Mouse (Mus musculus) limb, embryonic 14.5 days (tissue): ENCODE data around the gene Dapp1. TPM values are rescaled to one million over a fixed set of nuclear protein-coding genes. Genes with fewer than 3 reads are reported as not detected.
A peak's percentile ranks its signal among the peaks of the same experiment; 100 is the strongest.

Experiments
- ATAC-seq: fragments of 200-750 bp; cut with Nextera tagmentation; 2 replicates; pipeline ENCODE4 v1.8.0; 2017; ENCODE audit warnings: low read depth, moderate number of reproducible peaks, moderate TSS enrichment; ENCODE audit not compliant: low FRiP score
- DNase-seq: peaks from one replicate; pipeline ENCODE4 v3.0.0-alpha.2; 2015; ENCODE audit warnings: low spot score
- H3K27ac ChIP-seq: fragments of 300-500 bp; sonication (generic); replicated peaks from 2 replicates; pipeline ENCODE4 v1.5.1; 2014; ENCODE audit warnings: low read depth, mild to moderate bottlenecking, low read length, moderate library complexity, mixed read lengths
- H3K27me3 ChIP-seq: fragments of 300-500 bp; sonication (generic); 2 replicates; pipeline ENCODE4 v1.6.1; 2014; ENCODE audit warnings: low read length, mixed read lengths; ENCODE audit not compliant: control insufficient read depth, insufficient read depth
- H3K36me3 ChIP-seq: fragments of 300-500 bp; sonication (generic); 2 replicates; pipeline ENCODE4 v1.6.1; 2014; ENCODE audit warnings: mild to moderate bottlenecking, low read length, moderate library complexity, mixed read lengths; ENCODE audit not compliant: control insufficient read depth, insufficient read depth
- H3K4me1 ChIP-seq: fragments of 300-500 bp; sonication (generic); 2 replicates; pipeline ENCODE4 v1.6.1; 2014; ENCODE audit warnings: antibody characterized with exemption, low read length, mixed read lengths; ENCODE audit not compliant: control insufficient read depth, insufficient read depth
- H3K4me2 ChIP-seq: fragments of 300-500 bp; sonication (generic); replicated peaks from 2 replicates; pipeline ENCODE4 v1.6.1; 2014; ENCODE audit warnings: low read depth, mild to moderate bottlenecking, low read length, moderate library complexity; ENCODE audit not compliant: severe bottlenecking
- H3K4me3 ChIP-seq: fragments of 300-500 bp; sonication (generic); replicated peaks from 2 replicates; pipeline ENCODE4 v1.5.1; 2014; ENCODE audit warnings: low read length
- H3K9ac ChIP-seq: fragments of 300-500 bp; sonication (generic); 2 replicates; pipeline ENCODE4 v1.6.1; 2014; ENCODE audit warnings: mild to moderate bottlenecking, low read depth, low read length, moderate library complexity; ENCODE audit not compliant: severe bottlenecking
- H3K9me3 ChIP-seq: fragments of 300-500 bp; sonication (generic); 2 replicates; pipeline ENCODE4 v1.6.1; 2016; ENCODE audit warnings: low read length; ENCODE audit not compliant: control insufficient read depth
- POLR2A ChIP-seq: fragments of 200-500 bp; IDR thresholded peaks from 2 replicates; pipeline ENCODE4 v1.8.0; 2012; ENCODE audit warnings: inconsistent platforms, mild to moderate bottlenecking, moderate library complexity, borderline replicate concordance; ENCODE audit not compliant: insufficient read depth, insufficient read length; ENCODE audit errors: extremely low read depth
- WGBS: fragments of 180-500 bp; shearing (Covaris S2); extraction: QIAGEN DNeasy Blood & Tissue Kit; methylation state at CpG from one replicate; pipeline ENCODE4 v1.1.7; 2014; 5-methylcytosine and 5-hydroxymethylcytosine counted together
- polyA plus RNA-seq, 2 experiments: library from polyadenylated mRNA; depleted of rRNA in 1 of 2; stranded (reverse) in 1 of 2; unstranded in 1 of 2; fragments of >200 nt; fragmentation: Nextera tagmentation in 1 of 2; extraction: Ambion mirVana in 1 of 2; gene quantifications; 2 replicates each; pipeline versions ENCODE4 v1.2.1 to v1.2.3; 2012 to 2014

Dapp1 gene
- polyA plus RNA-seq, 2 experiments, result 5.4 to 6.0 TPM

DNA sequence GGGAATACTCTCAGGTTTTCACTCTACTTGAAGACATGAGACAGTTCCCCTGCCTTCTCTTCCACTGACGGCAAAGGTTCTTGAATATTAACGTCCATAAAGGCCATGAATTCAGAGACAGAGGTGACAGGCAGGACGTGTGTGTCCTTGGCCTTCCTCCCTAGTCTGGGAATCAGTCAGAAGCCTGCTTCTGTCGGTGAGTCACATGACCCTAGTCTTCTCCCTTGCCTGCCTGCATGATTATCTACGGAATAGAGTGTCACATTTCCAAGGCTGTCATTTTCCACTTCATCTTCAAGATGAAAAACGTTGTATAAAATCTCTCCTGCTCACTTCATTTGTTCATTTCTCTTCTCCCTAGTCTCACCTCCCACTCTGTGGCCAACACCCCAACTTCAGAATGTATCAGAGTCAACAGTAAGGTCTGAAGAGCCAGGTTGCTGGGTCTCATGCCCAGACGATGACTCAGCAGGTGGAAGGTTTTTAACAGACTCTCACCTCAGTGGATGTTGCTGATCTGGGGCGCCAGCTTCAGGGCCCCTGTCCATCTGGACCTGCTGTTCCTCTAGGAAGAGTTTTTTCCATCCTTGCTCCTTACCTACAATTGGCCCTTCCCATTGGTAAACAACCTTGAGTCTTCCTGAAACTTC is 19.5 kb downstream of the Dapp1 start:
- Histone ChIP-seq H3K27me3 (no peaks in the 10 kb centered on the region), H3K9ac (no peak overlapping the region), H3K4me1 (no peaks in the 10 kb centered on the region), H3K9me3 (no peaks in the 10 kb centered on the region), H3K4me3 (no peak overlapping the region), H3K27ac (no peak overlapping the region), H3K36me3 (no peaks in the 10 kb centered on the region), H3K4me2 (no peak overlapping the region)
- DNase-seq (no peak), ATAC-seq (no peak)
- TF ChIP-seq POLR2A, result no peak
- WGBS, result 61% methylated on average over 8 of the region's 8 CpGs

DNA sequence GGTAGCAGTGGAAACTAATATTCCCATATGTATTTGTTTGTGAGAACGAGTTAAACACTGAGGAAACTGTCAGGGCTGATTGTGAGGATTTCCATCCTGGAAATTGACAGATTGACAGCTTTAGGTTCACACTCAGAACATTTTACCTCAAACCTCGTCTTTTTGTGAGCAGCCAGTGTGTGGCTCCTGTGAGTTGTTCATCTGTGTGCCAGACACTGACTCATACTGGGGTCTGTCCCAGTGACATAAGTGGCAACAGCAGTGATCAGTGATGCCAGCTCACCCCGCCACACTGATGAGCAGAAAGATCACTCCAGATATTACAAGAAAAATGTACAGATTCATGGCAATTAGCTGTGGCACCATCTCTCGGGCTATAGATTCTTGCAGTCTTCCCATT is 21.9 kb downstream of the Dapp1 start:
- no peak for DNase-seq
- H3K4me1 ChIP-seq, result peaks cover 8% of the 10 kb centered on the region
- TF ChIP-seq POLR2A, result no peak
- no peak overlapping the region for H3K27ac ChIP-seq
- H3K36me3 ChIP-seq, result no peaks in the 10 kb centered on the region
- H3K9ac ChIP-seq, result no peak overlapping the region
- H3K27me3 ChIP-seq, result no peaks in the 10 kb centered on the region
- no peak overlapping the region for H3K4me2 ChIP-seq
- no peaks in the 10 kb centered on the region for H3K9me3 ChIP-seq
- no peak overlapping the region for H3K4me3 ChIP-seq
- WGBS, result 71% methylated on average over 4 of the region's 4 CpGs
- no peak for ATAC-seq

GRCm38 (mm10) chr3:137958352-137958751 is 23.0 kb downstream of the Dapp1 start:
- H3K4me3 ChIP-seq, result no peak overlapping the region
- no peak for ATAC-seq
- H3K36me3 ChIP-seq, result no peaks in the 10 kb centered on the region
- H3K9ac ChIP-seq, result no peak overlapping the region
- H3K9me3 ChIP-seq, result no peaks in the 10 kb centered on the region
- no peaks in the 10 kb centered on the region for H3K27me3 ChIP-seq
- H3K4me1 ChIP-seq, result peaks cover 10% of the 10 kb centered on the region
- no peak for DNase-seq
- 93% methylated on average over 4 of the region's 4 CpGs for WGBS
- H3K27ac ChIP-seq, result no peak overlapping the region
- no peak overlapping the region for H3K4me2 ChIP-seq
- no peak for TF ChIP-seq POLR2A

GRCm38 (mm10) chr3:137957864-137958263 is 23.5 kb downstream of the Dapp1 start:
- DNase-seq (no peak), ATAC-seq (no peak)
- Histone ChIP-seq H3K4me1 (peaks cover 11% of the 10 kb centered on the region), H3K4me2 (no peak overlapping the region), H3K4me3 (no peak overlapping the region), H3K27ac (no peak overlapping the region), H3K9me3 (no peaks in the 10 kb centered on the region), H3K9ac (no peak overlapping the region), H3K27me3 (no peaks in the 10 kb centered on the region), H3K36me3 (no peaks in the 10 kb centered on the region)
- WGBS, result 92% methylated on average over 9 of the region's 9 CpGs
- no peak for TF ChIP-seq POLR2A

DNA sequence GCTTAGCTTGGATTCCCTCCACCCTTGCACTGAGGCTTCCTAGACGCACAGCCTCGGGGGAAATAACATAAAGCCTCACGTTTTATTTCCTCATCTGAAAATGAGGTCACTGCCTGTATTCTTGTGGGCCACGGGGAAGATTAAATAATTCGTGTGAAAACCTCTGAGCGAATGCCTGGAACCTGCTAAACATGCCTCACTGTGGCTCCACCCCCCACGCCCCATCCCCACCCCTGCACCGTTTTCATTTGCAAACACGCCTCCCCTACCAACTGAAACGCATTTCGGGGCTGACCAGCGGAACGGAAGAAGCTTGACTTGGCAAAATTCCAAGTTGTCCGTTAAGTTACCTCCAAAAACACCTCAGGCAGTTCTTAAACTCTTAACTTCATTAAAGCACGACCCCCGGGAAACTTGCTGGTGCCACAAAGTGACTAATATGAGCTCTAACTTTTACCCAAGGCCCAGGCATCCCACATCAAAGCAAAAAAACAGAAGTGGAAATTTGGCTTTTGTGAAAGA is 25.7 kb downstream of the Dapp1 start:
- Histone ChIP-seq H3K36me3 (no peaks in the 10 kb centered on the region), H3K27me3 (no peaks in the 10 kb centered on the region), H3K9me3 (no peaks in the 10 kb centered on the region), H3K4me1 (peaks cover 16% of the 10 kb centered on the region), H3K4me3 (peak overlapping the region; percentile 19), H3K9ac (0 out of 2 replicates have a peak overlapping the region, but pooled peaks have one; percentile 3), H3K27ac (no peak overlapping the region), H3K4me2 (peak overlapping the region; percentile 46)
- DNase-seq (peak; percentile 55), ATAC-seq (no peak)
- WGBS, result 6% methylated on average over 16 of the region's 16 CpGs
- no peak for TF ChIP-seq POLR2A
